9 mouse cellular contexts compared by ENCODE assay signal in the genomic region with DNA sequence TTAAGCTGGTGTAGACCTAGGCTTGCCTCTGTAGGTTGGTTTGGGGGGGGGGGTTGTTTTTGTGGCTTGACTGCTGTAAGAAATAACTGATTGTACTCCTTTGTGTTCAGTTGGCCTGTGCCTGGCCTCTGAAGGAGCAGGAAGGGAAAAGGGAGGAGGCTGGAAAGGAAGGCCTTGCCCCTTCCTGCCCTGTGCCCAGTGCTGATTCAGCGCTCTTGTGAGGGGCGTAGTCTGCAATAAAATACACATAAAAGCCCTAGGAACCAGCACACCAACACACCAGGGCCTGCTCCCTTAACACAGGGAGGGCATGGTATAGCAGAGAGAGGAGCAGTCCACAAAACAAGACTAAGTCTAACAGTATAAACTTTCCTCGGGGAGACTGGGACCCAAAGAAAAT. TPM values are rescaled to one million over a fixed set of nuclear protein-coding genes. Genes with fewer than 3 reads are reported as not detected.
DNase-seq lines count a peak whose midpoint lies in the region; ATAC-seq and TF ChIP-seq lines count a peak whose summit lies in the region.
"Had no signal": no experiment of that assay in that cellular context is flagged by ENCODE, and none has a peak within 500 bp of the region (broad histone marks: within the 10 kb centered on the region; RNA-seq: fewer than 3 reads in every experiment).

No protein-coding gene starts in this region.

- H3K9me3 ChIP-seq in heart, embryonic 12.5 days (replicated peaks): peaks cover 6% of the 10 kb centered on the region; the same call in 1 of the 2 replicates
- no peaks in the 10 kb centered on the region for H3K9me3 ChIP-seq in kidney, embryonic 16.5 days (ENCODE audit: low read length)
- no peaks in the 10 kb centered on the region for H3K9me3 ChIP-seq in lung, embryonic 14.5 days (ENCODE audit: low read depth, low read length)

- no peaks in the 10 kb centered on the region for H3K36me3 ChIP-seq in heart, embryonic 12.5 days
- H3K36me3 ChIP-seq in kidney, embryonic 16.5 days (ENCODE audit: insufficient read depth, low read length): no peaks in the 10 kb centered on the region
- no peaks in the 10 kb centered on the region for H3K36me3 ChIP-seq in lung, embryonic 14.5 days (ENCODE audit: insufficient read depth)

- intact Hi-C loops in left cerebral cortex, postnatal 36 days (cut with DNase I): no loop called here

- no peak overlapping the region for H3K4me3 ChIP-seq in brown adipose tissue, adult 24 weeks (ENCODE audit: insufficient read depth, low read depth, low read length)
- no peak overlapping the region for H3K4me3 ChIP-seq in heart, embryonic 12.5 days
- no peak overlapping the region for H3K4me3 ChIP-seq in kidney, embryonic 16.5 days (ENCODE audit: low read length)
- H3K4me3 ChIP-seq in lung, embryonic 14.5 days (ENCODE audit: low read depth, low read length): no peak overlapping the region

- peak; percentile 73 for ATAC-seq in heart, embryonic 12.5 days (ENCODE audit: insufficient number of reproducible peaks, low FRiP score)
- ATAC-seq in kidney, embryonic 16.5 days (ENCODE audit: low FRiP score, low TSS enrichment): peak; percentile 60
- peak; percentile 44; the same call in 1 of the 2 replicates for ATAC-seq in lung, embryonic 14.5 days (ENCODE audit: insufficient read depth)
- no peak for ATAC-seq in erythroid progenitor cell, adult 5-6 weeks (replicated peaks; ENCODE audit: low FRiP score, poor library complexity, severe bottlenecking)

- H3K4me2 ChIP-seq in heart, embryonic 12.5 days: no peak overlapping the region
- no peak overlapping the region for H3K4me2 ChIP-seq in kidney, embryonic 16.5 days (replicated peaks; ENCODE audit: low read depth, low read length)
- no peak overlapping the region for H3K4me2 ChIP-seq in lung, embryonic 14.5 days

- DNase-seq in lung, embryonic 14.5 days: peak; percentile 38
- DNase-seq in left cerebral cortex, postnatal 36 days (ENCODE audit: low spot score in 2 of 2): no peak
- DNase-seq in cerebellum, adult 11 months: no peak
- DNase-seq: cerebellum, postnatal 25 days; layer of hippocampus, postnatal 36 days had no signal

- H3K4me1 ChIP-seq in brown adipose tissue, adult 24 weeks (ENCODE audit: control insufficient read depth, insufficient read depth, insufficient read length, low read length): peaks cover 11% of the 10 kb centered on the region
- H3K4me1 ChIP-seq in heart, embryonic 12.5 days (replicated peaks): peaks cover 17% of the 10 kb centered on the region; the same call in 1 of the 2 replicates
- H3K4me1 ChIP-seq in kidney, embryonic 16.5 days (ENCODE audit: insufficient read depth, low read length): peaks cover 5% of the 10 kb centered on the region
- no peaks in the 10 kb centered on the region for H3K4me1 ChIP-seq in lung, embryonic 14.5 days (ENCODE audit: insufficient read depth)

- peak overlapping the region; percentile 77 for H3K27ac ChIP-seq in brown adipose tissue, adult 24 weeks (replicated peaks; ENCODE audit: low read depth, low read length)
- H3K27ac ChIP-seq in heart, embryonic 12.5 days (ENCODE audit: poor library complexity, severe bottlenecking): peak overlapping the region; percentile 25
- peak overlapping the region; percentile 12 for H3K27ac ChIP-seq in kidney, embryonic 16.5 days (ENCODE audit: low read length)
- no peak overlapping the region for H3K27ac ChIP-seq in lung, embryonic 14.5 days (ENCODE audit: low read depth)

- 70% methylated on average over 3 of the region's 3 CpGs for WGBS in heart, embryonic 12.5 days
- 54% methylated on average over 3 of the region's 3 CpGs for WGBS in kidney, embryonic 16.5 days
- 70% methylated on average over 3 of the region's 3 CpGs for WGBS in lung, embryonic 14.5 days

- no peak for TF ChIP-seq CTCF in lung, embryonic 14.5 days (IDR thresholded peaks at IDR 0.05; ENCODE audit: low read depth)

- H3K27me3 ChIP-seq in heart, embryonic 12.5 days (replicated peaks): no peaks in the 10 kb centered on the region
- H3K27me3 ChIP-seq in kidney, embryonic 16.5 days (ENCODE audit: insufficient read depth, low read length): no peaks in the 10 kb centered on the region
- H3K27me3 ChIP-seq in lung, embryonic 14.5 days (ENCODE audit: insufficient read depth, low read length): no peaks in the 10 kb centered on the region

- H3K9ac ChIP-seq in heart, embryonic 12.5 days: no peak overlapping the region
- H3K9ac ChIP-seq in kidney, embryonic 16.5 days (replicated peaks; ENCODE audit: low read length): no peak overlapping the region
- H3K9ac ChIP-seq in lung, embryonic 14.5 days: no peak overlapping the region

RNA-seq across cellular contexts. Expression of a gene that starts 40.8 kb away (rescaled TPM):
- 3.1 TPM in 1 of 2 replicates, not detected in the other for polyA plus RNA-seq in brown adipose tissue, adult 24 weeks (2012; ENCODE audit: insufficient read depth, insufficient read length, missing spikeins)
- 18.7 and 20.3 TPM in 2 replicates for polyA plus RNA-seq in heart, embryonic 12.5 days (2016; fragmentation: Nextera tagmentation; extraction: Ambion mirVana)
- polyA plus RNA-seq in kidney, embryonic 16.5 days (2015; fragmentation: Nextera tagmentation; extraction: Ambion mirVana): 53.2 and 58.0 TPM in 2 replicates
- polyA plus RNA-seq in lung, embryonic 14.5 days (2014; fragmentation: Nextera tagmentation; extraction: Ambion mirVana): 67.7 and 71.5 TPM in 2 replicates
- 1 to 10 TPM in 1 of 2 experiments, under 1 TPM in 1; 0.49 to 1.7 TPM for total RNA-seq in left cerebral cortex, postnatal 36 days (2021)
- total RNA-seq in erythroid progenitor cell, adult 5-6 weeks (2015; ENCODE audit: low replicate concordance): 5.9 and 7.6 TPM in 2 replicates
- 16.7 and 17.9 TPM in 2 replicates for total RNA-seq in erythroid progenitor cell, adult 5-6 weeks (2017; ENCODE audit: low replicate concordance)
